Mouse (Mus musculus) heart, adult 11 months (tissue): ENCODE measurements around the gene Nup50.

Source experiments
- DNase-seq: peaks from one replicate; pipeline ENCODE4 v3.0.0; 2022

The Nup50 gene

GRCm38 (mm10) chr15:84957851-84958250 is 34.6 kb downstream of the Nup50 start:
- DNase-seq, result no peak

GRCm38 (mm10) chr15:84958331-84958730 is 35.1 kb downstream of the Nup50 start:
- no peak for DNase-seq

DNA sequence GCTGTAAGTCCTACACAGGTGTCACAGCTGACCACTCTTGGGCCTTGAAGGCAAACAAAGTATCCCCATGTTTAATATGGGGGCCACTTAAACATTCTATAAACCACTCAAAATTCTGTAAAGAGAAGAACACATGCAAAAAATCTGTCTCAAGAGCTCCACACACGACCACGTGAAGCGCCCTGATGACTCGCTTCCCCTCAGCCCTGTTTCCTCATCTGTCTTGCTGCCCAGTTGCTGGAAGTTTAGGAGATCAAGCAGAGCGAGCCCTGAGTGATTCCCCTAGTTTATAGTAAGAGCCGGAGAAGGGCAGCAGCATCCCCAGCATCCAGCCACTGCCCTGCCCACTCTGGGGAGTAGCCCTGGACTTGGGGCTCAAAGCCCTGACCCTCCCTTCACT is 36.7 kb downstream of the Nup50 start:
- no peak for DNase-seq

DNA sequence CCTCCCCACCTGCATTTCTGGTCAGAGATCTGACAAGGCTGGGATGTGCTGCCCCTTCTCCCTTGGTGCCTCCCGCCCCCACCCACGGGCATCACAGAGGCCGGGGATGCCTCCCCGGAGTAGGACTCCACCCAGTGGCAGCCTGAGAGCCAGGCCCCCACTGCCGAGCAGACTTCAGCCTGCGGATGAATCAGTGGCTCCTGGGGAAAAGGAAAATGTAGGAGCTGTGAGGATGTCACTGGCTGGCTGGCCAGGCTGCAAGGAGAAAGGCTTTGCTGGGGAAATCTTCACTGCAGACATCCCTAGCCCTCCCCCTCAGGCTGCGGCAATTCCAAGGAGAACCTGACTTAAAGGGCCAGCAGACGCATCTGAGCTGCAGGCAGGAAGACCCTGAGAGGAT is 37.5 kb downstream of the Nup50 start:
- no peak for DNase-seq

DNA sequence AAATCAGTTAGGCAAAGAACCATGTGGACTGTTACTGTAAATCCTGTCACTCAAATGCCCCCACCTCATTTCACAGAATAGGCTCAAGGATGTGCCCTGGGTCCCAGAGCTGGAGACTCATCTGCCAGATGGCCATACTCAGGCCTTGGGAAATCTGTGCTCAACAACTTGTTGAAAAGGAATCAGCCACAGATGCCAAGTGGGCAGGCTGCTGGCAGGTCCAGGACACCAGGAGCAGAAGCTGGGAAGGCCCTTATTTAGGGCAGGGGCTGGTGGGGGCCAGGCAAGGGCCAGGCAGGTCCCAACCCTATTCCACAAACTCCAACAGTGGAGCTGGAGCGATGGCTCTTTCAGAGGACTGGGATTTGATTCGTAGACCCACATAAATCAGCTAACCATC is 39.3 kb downstream of the Nup50 start:
- no peak for DNase-seq

DNA sequence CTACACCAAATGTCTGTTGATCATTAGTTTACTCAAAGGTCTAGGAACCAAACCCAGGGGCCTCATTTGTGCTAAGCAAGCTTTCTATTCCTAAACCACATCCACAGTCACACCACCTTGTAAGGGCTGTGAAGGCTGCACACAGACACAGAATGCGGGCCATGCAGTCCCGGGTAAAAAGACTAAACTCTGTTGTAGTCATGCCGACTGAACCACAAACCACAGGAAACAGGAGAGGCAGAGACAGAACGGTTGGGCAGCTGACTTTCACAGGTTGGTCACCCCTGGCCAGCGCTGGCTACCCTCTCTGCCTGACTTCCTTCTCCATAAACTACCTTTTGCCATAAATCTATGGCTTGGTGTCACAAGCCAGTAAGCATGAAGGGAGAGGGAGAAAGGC is 41.6 kb downstream of the Nup50 start:
- no peak for DNase-seq

DNA sequence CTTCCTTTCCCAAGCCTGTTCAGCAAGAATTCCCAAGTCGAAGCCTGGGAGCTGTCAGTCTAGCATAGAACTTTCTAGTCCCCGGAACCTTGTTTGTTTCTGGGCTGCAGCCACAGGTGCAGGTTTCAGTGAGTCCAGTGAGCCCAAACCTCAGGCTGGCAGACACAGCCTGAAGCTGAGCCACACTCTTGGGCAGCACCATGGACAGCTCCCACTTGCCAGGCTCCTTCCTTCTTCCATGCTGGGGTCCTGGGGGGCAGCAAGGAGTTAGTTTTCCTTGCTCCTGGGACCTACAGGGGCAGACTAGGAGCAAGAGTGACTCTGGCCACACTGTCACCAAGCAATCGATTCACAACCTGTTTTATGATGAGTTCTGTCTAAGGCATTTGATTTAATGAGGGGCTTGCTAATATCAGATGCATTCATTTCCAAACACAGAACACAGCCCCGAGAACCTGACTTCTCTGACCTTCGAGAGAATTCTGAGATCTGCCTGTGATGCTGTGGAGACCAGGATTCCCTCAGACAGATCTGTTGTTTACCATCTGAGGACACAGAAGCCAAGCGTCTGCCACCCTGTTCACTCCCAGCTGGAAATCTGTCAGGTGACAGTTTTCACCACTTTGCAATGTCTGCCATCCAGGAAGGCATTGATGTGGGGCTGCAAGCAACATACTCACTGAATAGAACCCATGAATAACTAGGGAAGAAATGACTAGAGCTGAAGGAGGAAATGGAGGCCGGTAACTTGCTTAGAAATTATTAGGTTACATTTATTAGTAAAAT is 42.6 kb downstream of the Nup50 start:
- DNase-seq, result no peak

DNA sequence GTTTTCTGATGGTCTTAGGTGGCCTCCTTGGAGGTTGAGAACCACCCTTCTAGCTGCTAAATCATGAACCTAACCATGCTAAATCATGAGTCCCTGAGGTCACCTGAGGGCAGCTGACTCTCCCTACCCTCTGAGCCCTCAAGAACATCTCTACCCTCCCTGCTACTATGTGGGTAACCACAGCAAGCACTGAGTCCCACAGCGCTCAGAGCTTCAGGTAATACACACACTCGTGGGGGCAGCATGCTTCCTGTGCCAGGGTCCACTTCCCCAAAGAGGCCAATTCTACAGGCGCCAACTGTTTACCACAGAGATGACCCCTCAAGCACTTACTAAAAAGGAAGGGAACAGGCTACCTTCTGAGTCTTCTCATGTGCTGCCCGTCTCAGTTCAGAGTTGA is 45.3 kb downstream of the Nup50 start:
- DNase-seq, result no peak

GRCm38 (mm10) chr15:84972860-84973543 is 49.8 kb downstream of the Nup50 start:
- DNase-seq, result no peak

- DNase-seq, result peak; percentile 90
Measured at GRCm38 (mm10) chr15:84973544-84973871, 50.3 kb downstream of the Nup50 start.

GRCm38 (mm10) chr15:84975729-84976128 is 52.5 kb downstream of the Nup50 start:
- peak; percentile 92 for DNase-seq

DNA sequence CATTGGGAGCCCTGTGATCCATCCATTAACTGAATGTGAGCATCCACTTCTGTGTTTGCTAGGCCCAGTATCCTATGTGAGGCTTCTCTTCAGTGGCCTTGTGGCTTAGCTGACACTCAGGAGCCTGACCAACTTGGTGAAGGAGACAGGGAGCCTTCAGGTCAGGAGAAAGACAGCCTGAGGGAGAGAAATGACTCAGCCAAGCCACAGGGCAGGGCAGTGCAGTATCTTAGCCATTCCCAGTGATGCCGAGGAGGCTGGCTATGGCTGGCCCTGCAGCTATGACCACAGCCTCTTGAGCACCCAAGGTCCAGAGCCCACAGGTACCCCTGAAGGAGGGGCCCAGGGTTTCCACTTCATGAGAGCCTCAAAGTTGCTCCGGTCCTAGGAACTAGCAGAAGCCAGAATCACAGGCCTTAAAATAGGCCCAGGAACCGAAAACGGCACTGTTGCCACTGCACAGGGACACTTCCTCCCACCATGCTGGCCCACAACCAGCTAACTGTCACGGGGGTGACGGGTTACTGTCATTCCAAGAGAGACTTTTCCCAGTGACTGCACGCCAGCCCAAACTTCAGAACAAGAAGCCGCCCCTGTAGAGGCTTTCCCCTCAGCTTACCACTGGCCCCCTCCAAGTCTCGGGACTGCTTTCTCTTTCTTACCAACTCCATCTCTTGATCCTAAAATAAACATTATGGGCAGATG is 58.5 kb downstream of the Nup50 start:
- peak; percentile 97 for DNase-seq

- no peak for DNase-seq
Measured at GRCm38 (mm10) chr15:84982888-84983287, 59.7 kb downstream of the Nup50 start.

- DNase-seq, result no peak
Measured at GRCm38 (mm10) chr15:84983721-84984120, 60.5 kb downstream of the Nup50 start.

- DNase-seq, result peak; percentile 96
Measured at GRCm38 (mm10) chr15:84985516-84986160, 62.4 kb downstream of the Nup50 start.

DNA sequence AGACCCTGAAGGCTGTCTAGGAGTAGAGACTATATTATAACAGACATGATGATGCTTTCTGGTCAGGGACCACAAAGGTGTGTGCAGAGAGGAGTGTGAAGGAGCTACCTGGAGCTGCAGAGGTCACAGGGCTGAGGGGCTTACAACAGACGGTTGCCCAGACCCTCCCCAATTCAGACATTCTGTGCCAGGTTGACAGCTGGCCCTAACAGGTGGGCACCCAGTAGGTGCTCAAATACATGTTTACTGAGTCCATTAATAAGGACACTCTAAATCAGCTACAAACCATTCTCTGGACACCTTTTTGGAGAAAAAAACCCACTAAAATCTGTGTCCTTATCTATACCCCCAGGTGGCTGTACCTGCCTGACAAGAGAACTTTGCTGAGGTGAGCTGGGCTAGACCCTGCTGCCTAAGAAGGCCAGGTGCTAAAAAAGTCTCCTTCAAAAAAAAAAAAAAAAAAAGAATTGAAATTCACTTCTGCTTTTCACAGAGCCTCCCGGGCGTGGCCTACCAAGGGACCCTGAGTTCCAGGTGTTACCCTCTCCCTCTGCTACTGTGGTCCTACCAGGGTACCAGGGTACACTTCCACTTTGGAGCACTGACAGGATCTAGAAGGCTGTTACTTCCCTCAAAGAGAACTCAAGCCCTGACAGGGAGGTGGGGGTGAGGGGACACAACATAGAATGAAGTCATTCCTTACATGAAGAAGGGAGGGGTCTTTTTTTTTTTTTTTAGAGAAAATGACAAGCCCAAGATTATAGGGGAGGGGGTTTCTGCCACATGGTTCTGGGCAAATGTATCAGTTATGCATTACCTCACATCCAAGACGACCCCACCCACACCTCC is 63.2 kb downstream of the Nup50 start:
- DNase-seq, result peak; percentile 92

DNA sequence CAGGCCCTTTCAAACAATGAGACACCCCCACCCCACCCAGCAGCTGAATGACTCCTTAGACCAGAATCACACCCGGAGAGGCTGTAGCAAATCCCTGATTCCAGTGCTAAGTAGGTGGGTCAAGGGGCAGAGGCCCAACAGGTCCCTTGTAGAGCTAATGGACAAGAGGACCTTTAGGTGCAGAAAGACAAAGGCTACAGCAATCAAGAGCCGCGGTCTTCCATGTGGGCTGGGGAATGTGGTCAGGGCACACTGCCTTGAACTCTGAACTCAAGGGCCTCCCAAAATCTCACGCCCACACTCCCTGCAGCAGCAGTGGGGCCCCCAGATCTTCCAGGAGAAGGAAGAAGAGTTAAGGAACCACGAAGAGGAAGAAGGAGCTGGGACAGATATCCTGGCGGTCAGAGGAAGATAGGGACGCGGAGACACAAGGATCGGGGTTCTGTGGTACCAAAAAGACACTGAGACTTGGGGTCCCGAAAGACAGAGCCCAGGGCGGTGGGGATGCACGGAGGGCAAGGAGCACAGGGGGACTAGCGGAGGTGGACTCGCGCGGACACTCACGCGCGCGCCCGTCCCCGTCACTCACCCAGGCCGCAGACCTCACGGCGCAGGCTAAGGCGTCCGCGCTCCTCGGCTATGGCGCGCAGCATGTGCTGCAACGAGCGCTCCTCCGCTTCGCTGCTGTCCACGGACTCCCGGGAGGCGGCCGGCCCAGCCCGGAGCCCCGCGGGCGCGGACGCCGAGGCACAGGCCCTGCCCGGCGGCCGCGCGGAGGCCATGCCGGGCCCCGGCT is 64.0 kb downstream of the Nup50 start:
- peak; percentile 96 for DNase-seq

- peak; percentile 99 for DNase-seq
Measured at GRCm38 (mm10) chr15:84987874-84988825, 64.9 kb downstream of the Nup50 start, which contains the start of gene 5031439G07Rik. TSS of gene 5031439G07Rik (minus strand) at chr15:84988551.

GRCm38 (mm10) chr15:84989098-84989497 is 65.9 kb downstream of the Nup50 start:
- peak; percentile 89 for DNase-seq

DNA sequence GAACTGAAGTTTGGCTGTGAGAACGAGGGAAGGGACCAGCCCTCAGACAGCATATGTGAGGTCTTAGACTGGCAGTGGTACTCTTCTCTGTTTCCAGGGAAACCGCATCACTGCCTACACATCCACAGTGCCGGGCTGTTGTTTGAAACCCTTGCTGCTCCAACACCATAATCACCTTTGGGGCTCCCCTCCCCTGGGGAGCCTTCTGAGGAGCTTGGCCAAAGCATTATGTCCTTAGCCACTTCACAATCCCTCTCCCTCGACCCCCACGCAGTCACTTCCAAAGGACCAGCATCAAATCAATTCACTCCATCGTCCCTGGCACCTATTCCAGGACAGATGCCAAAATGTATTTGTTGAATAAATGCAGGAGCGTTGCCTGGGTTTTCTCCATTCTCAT is 66.6 kb downstream of the Nup50 start:
- DNase-seq, result no peak
